Mouse (Mus musculus) midbrain, embryonic 16.5 days (tissue): Measurements from ENCODE around the gene Atp5j. TPM values are rescaled to one million over a fixed set of nuclear protein-coding genes. Genes with fewer than 3 reads are reported as not detected.

Experiments
- ATAC-seq: fragments of 200-750 bp; cut with Nextera tagmentation; 2 replicates; pipeline ENCODE4 v1.8.0; 2017; ENCODE audit warnings: moderate TSS enrichment
- H3K27ac ChIP-seq: fragments of 300-500 bp; sonication (generic); 2 replicates; pipeline ENCODE4 v1.5.1; 2014; ENCODE audit warnings: mild to moderate bottlenecking, low read length, mixed read lengths
- H3K27me3 ChIP-seq: fragments of 300-500 bp; sonication (generic); 2 replicates; pipeline ENCODE4 v1.6.1; 2014; ENCODE audit warnings: low read depth, low read length, mixed read lengths; ENCODE audit not compliant: control insufficient read depth, insufficient read depth
- H3K36me3 ChIP-seq: fragments of 300-500 bp; sonication (generic); 2 replicates; pipeline ENCODE4 v1.6.1; 2014; ENCODE audit warnings: mild to moderate bottlenecking, low read length, moderate library complexity, mixed read lengths; ENCODE audit not compliant: control insufficient read depth, insufficient read depth
- H3K4me1 ChIP-seq: fragments of 300-500 bp; sonication (generic); 2 replicates; pipeline ENCODE4 v1.6.1; 2014; ENCODE audit warnings: mild to moderate bottlenecking, low read length, mixed read lengths; ENCODE audit not compliant: control insufficient read depth, insufficient read depth
- H3K4me2 ChIP-seq: fragments of 300-500 bp; sonication (generic); 2 replicates; pipeline ENCODE4 v1.6.1; 2014; ENCODE audit warnings: mild to moderate bottlenecking, low read length, mixed read lengths
- H3K4me3 ChIP-seq: fragments of 300-500 bp; sonication (generic); 2 replicates; pipeline ENCODE4 v1.5.1; 2014; ENCODE audit warnings: low read depth, mild to moderate bottlenecking, low read length, moderate library complexity, mixed read lengths
- H3K9ac ChIP-seq: fragments of 300-500 bp; sonication (generic); 2 replicates; pipeline ENCODE4 v1.6.1; 2014; ENCODE audit warnings: low read depth, low read length, mixed read lengths
- H3K9me3 ChIP-seq: fragments of 300-500 bp; sonication (generic); replicated peaks from 2 replicates; pipeline ENCODE4 v1.6.1; 2014; ENCODE audit warnings: mild to moderate bottlenecking, low read length, mixed read lengths; ENCODE audit not compliant: control insufficient read depth, poor library complexity, severe bottlenecking
- WGBS: fragments of 180-500 bp; shearing (Covaris S2); extraction: QIAGEN DNeasy Blood & Tissue Kit; methylation state at CpG from one replicate; pipeline ENCODE4 v1.1.7; 2014; 5-methylcytosine and 5-hydroxymethylcytosine counted together
- polyA plus RNA-seq: library from polyadenylated mRNA; unstranded; fragments of >200 nt; fragmentation: Nextera tagmentation; extraction: Ambion mirVana; gene quantifications from 2 replicates; pipeline ENCODE4 v1.2.1, GENCODE M21; 2015

Atp5j gene
- polyA plus RNA-seq, 1 experiment from 2014 or later, result 689 TPM

DNA sequence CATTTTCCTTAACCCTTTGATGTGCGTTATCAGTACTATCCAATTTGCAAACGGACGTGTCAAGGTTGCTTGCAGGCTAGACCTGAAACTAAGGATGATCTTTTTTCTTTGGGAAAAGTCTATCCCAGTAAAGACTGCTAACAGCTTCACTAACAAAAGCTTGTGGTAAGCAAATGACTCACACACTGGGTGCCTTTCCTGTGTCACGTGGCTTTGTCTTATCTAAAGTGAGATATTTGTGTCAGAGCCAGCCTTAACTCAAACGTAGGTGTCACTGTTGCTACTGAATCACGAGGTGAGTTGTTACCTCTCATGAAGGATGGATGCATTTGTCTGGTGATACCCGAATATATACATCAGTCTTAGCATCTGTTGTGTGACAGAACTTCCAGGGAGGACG is 29.2 kb upstream of the Atp5j start:
- no peaks in the 10 kb centered on the region for H3K27me3 ChIP-seq
- H3K9ac ChIP-seq, result no peak overlapping the region
- H3K4me3 ChIP-seq, result no peak overlapping the region
- H3K36me3 ChIP-seq, result peaks cover 4% of the 10 kb centered on the region; the same call in 1 of the 2 replicates
- H3K9me3 ChIP-seq, result no peaks in the 10 kb centered on the region
- H3K4me1 ChIP-seq, result no peaks in the 10 kb centered on the region
- no peak overlapping the region for H3K27ac ChIP-seq
- no peak overlapping the region for H3K4me2 ChIP-seq
- no peak for ATAC-seq
- 96% methylated on average over 8 of the region's 8 CpGs for WGBS

- H3K4me3 ChIP-seq, result no peak overlapping the region
- no peak overlapping the region for H3K4me2 ChIP-seq
- H3K9me3 ChIP-seq, result no peaks in the 10 kb centered on the region
- 96% methylated on average over 6 of the region's 6 CpGs for WGBS
- no peak overlapping the region for H3K27ac ChIP-seq
- no peaks in the 10 kb centered on the region for H3K27me3 ChIP-seq
- peaks cover 17% of the 10 kb centered on the region for H3K36me3 ChIP-seq
- no peak overlapping the region for H3K9ac ChIP-seq
- ATAC-seq, result no peak
- no peaks in the 10 kb centered on the region for H3K4me1 ChIP-seq
Measured at GRCm38 (mm10) chr16:84853492-84853891, 18.1 kb upstream of the Atp5j start.

DNA sequence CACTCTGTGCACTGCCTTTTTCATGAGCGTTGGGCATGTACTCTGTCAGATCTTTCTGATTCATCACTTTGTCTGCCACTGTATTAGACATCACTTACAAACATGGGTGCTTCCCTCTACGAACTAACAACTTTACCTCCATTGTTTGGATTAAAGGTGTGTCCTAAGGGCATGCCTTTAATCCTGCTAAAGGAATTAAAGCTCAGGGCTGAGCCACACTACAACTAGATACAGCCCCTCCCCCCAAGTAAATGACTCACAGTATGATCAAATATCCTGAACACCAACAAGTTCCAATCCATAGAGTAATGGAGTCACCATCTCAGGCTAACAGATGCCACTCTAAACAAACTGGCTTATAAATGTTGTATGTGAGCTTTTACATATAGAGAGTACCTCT is 3.2 kb upstream of the Atp5j start:
- no peak for ATAC-seq

GRCm38 (mm10) chr16:84835823-84836743 is 658 bp upstream of the Atp5j start:
- WGBS, result 8% methylated on average over 27 of the region's 29 CpGs
- H3K27me3 ChIP-seq, result no peaks in the 10 kb centered on the region

More for the DNA sequence above, 3.2 kb upstream of the Atp5j start:
- 86% methylated on average over 2 of the region's 2 CpGs for WGBS
- Histone ChIP-seq H3K27me3 (no peaks in the 10 kb centered on the region), H3K9me3 (no peaks in the 10 kb centered on the region), H3K27ac (no peak overlapping the region), H3K4me1 (peaks cover 15% of the 10 kb centered on the region), H3K4me3 (no peak overlapping the region), H3K9ac (no peak overlapping the region), H3K36me3 (peaks cover 6% of the 10 kb centered on the region; the same call in 1 of the 2 replicates), H3K4me2 (no peak overlapping the region)

GRCm38 (mm10) chr16:84834745-84835440 is 532 bp downstream of the Atp5j start, which contains the start of gene Gabpa:
TSS of gene Gabpa (plus strand) at chr16:84834925.
- H3K4me2 ChIP-seq, result peak within 1 kb of the TSS; percentile 87
- peaks cover 7% of the 10 kb centered on the region; the same call in 1 of the 2 replicates for H3K36me3 ChIP-seq
- peak within 1 kb of the TSS; percentile 88 for H3K27ac ChIP-seq
- H3K27me3 ChIP-seq, result no peaks in the 10 kb centered on the region
- WGBS, result under 1% methylated on average over 50 of the region's 52 CpGs
- peak within 1 kb of the TSS; percentile 92 for H3K9ac ChIP-seq
- peak; percentile 98 for ATAC-seq
- H3K4me1 ChIP-seq, result peaks cover 18% of the 10 kb centered on the region
- peak within 1 kb of the TSS; percentile 93 for H3K4me3 ChIP-seq
- no peaks in the 10 kb centered on the region for H3K9me3 ChIP-seq

More at GRCm38 (mm10) chr16:84835823-84836743, 658 bp upstream of the Atp5j start:
- H3K9ac ChIP-seq, result peak overlapping the region; percentile 92
- peaks cover 18% of the 10 kb centered on the region for H3K4me1 ChIP-seq
- no peaks in the 10 kb centered on the region for H3K9me3 ChIP-seq
- peak overlapping the region; percentile 88 for H3K27ac ChIP-seq
- peaks cover 4% of the 10 kb centered on the region; the same call in 1 of the 2 replicates for H3K36me3 ChIP-seq
- ATAC-seq, result no peak
- peak overlapping the region; percentile 87 for H3K4me2 ChIP-seq
- H3K4me3 ChIP-seq, result peak overlapping the region; percentile 93

DNA sequence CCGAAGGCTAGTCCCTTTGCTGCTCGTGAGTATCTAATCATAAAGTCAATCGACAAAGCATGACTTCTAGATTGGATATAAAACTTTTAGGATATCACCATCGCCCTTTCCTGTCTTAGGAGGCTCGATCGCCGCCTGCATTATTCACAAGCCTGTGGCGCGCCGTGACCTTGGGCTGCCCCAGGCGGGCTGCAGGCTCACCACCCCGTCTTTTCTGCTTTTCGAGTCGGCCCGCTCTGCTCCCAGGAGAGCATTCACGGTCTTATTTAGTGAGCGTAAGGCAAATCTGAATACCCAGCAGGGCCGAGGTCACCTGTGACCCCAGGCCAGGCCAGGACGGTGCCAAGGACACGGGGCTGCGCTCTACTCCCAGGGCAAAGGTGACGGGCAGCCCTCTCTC is 1.1 kb downstream of the Atp5j start:
- Histone ChIP-seq H3K27ac (peak overlapping the region; percentile 88), H3K4me3 (peak overlapping the region; percentile 93), H3K36me3 (peaks cover 9% of the 10 kb centered on the region; the same call in 1 of the 2 replicates), H3K27me3 (no peaks in the 10 kb centered on the region), H3K4me2 (peak overlapping the region; percentile 58), H3K4me1 (peaks cover 18% of the 10 kb centered on the region), H3K9me3 (no peaks in the 10 kb centered on the region), H3K9ac (peak overlapping the region; percentile 92)
- ATAC-seq, result no peak
- WGBS, result under 1% methylated on average over 22 of the region's 22 CpGs

- Histone ChIP-seq H3K4me3 (no peak overlapping the region), H3K9ac (no peak overlapping the region), H3K36me3 (peaks cover 18% of the 10 kb centered on the region; the same call in 1 of the 2 replicates), H3K27ac (no peak overlapping the region), H3K4me2 (no peak overlapping the region), H3K27me3 (no peaks in the 10 kb centered on the region), H3K9me3 (no peaks in the 10 kb centered on the region), H3K4me1 (peaks cover 18% of the 10 kb centered on the region)
- 96% methylated on average over 5 of the region's 5 CpGs for WGBS
- ATAC-seq, result no peak
Measured at GRCm38 (mm10) chr16:84832736-84833135, 2.7 kb downstream of the Atp5j start.

DNA sequence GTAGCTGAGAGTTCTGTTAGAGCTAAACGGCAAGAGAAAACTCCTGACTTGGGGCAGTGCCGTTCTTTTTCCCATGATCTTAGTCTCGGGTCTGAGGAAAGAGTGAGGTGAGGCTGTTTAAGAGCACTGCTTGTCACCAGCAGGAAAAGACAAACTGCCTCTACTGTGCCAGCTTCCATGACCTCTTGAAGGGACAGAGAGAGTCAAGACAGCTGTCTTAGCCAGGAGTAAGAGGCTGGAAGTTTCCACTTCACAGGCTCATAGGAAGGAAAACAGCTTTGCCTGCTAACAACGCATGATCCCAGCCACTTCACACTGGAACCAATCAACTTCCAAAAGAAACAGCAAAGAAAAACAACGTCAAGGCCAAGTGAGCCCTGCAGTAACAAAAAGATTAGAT is 3.7 kb downstream of the Atp5j start:
- Histone ChIP-seq H3K9ac (no peak overlapping the region), H3K4me2 (no peak overlapping the region), H3K4me3 (no peak overlapping the region), H3K27ac (no peak overlapping the region), H3K27me3 (no peaks in the 10 kb centered on the region), H3K9me3 (no peaks in the 10 kb centered on the region), H3K4me1 (peaks cover 15% of the 10 kb centered on the region), H3K36me3 (peaks cover 18% of the 10 kb centered on the region; the same call in 1 of the 2 replicates)
- no peak for ATAC-seq
- 93% methylated on average over 5 of the region's 5 CpGs for WGBS
